Mouse (Mus musculus) ES-Bruce4 (cell line): ENCODE data around the gene Nanog. TPM values are rescaled to one million over a fixed set of nuclear protein-coding genes. Genes with fewer than 3 reads are reported as not detected.

Source experiments
- H3K27ac ChIP-seq: 2 replicates; pipeline ENCODE4 v1.5.1; 2012; ENCODE audit warnings: low read length, inconsistent platforms; ENCODE audit not compliant: insufficient read depth
- H3K27me3 ChIP-seq: 2 replicates; pipeline ENCODE4 v1.6.1; 2012; ENCODE audit warnings: mild to moderate bottlenecking, low read length, inconsistent platforms; ENCODE audit not compliant: control insufficient read depth, poor library complexity, insufficient read depth, severe bottlenecking
- H3K36me3 ChIP-seq: 2 replicates; pipeline ENCODE4 v1.6.1; 2012; ENCODE audit warnings: inconsistent platforms, mild to moderate bottlenecking, low read length, moderate library complexity; ENCODE audit not compliant: control insufficient read depth, poor library complexity, insufficient read depth, severe bottlenecking
- H3K4me1 ChIP-seq: one replicate; pipeline ENCODE4 v1.8.1; 2011; ENCODE audit warnings: low read length; ENCODE audit not compliant: control insufficient read depth, insufficient read depth
- H3K4me3 ChIP-seq: 2 replicates; pipeline ENCODE4 v1.5.1; 2011; ENCODE audit warnings: low read depth, mild to moderate bottlenecking, low read length
- H3K9ac ChIP-seq: 2 replicates; pipeline ENCODE4 v1.6.1; 2012; ENCODE audit warnings: low read depth, mild to moderate bottlenecking, inconsistent platforms; ENCODE audit not compliant: poor library complexity, severe bottlenecking
- H3K9me3 ChIP-seq: replicated peaks from 2 replicates; pipeline ENCODE4 v1.6.1; 2012; ENCODE audit warnings: mild to moderate bottlenecking, low read length, inconsistent platforms; ENCODE audit not compliant: control insufficient read depth, poor library complexity, insufficient read depth, severe bottlenecking
- CTCF ChIP-seq: IDR thresholded peaks from one replicate; pipeline ENCODE4 v1.8.1; 2011; ENCODE audit warnings: low read depth, low read length
- EP300 ChIP-seq: IDR thresholded peaks from 2 replicates; pipeline ENCODE4 v1.6.1; 2011; ENCODE audit warnings: low read depth, low read length; ENCODE audit not compliant: insufficient read depth
- POLR2A ChIP-seq: IDR thresholded peaks from one replicate; pipeline ENCODE4 v1.8.1; 2011; ENCODE audit warnings: low read length; ENCODE audit not compliant: insufficient read depth
- polyA plus RNA-seq: library from polyadenylated mRNA; stranded (reverse); fragments of >200 nt; gene quantifications from 2 replicates; pipeline ENCODE4 v1.2.4, GENCODE M21; 2011; ENCODE audit warnings: low read depth; ENCODE audit not compliant: missing spikeins, insufficient read depth, insufficient read length

Nanog gene
- polyA plus RNA-seq, 1 experiment, result 610 TPM

DNA sequence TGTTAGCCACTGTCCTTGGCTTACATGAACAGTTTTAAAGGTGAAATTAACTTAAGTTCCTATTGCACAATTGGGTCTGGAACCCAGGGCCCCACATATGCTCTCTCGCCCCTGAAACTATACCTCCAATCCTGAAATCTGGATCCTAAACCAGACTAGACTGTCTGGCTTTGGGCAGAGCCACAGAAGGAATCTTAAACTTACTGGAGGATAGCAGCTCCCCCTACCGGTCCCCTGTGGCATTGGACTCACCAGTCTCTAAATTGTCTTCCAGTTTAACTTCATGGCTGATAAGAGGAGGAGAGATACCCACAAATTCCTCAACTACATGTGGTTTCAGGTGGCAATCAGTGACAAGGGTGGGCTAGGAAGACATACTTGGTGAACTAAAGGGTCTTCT, 12.7 kb downstream of the Nanog start:
- Histone ChIP-seq H3K9me3 (no peaks in the 10 kb centered on the region), H3K9ac (no peak overlapping the region), H3K27me3 (no peaks in the 10 kb centered on the region), H3K4me3 (no peak overlapping the region), H3K27ac (no peak overlapping the region), H3K4me1 (no peaks in the 10 kb centered on the region), H3K36me3 (peaks cover 2% of the 10 kb centered on the region; the same call in 1 of the 2 replicates)
- TF ChIP-seq POLR2A (no peak), CTCF (peak; percentile 66)

GRCm38 (mm10) chr6:122739952-122740351, 32.7 kb downstream of the Nanog start:
- peak overlapping the region; percentile 96 for H3K4me3 ChIP-seq

DNA sequence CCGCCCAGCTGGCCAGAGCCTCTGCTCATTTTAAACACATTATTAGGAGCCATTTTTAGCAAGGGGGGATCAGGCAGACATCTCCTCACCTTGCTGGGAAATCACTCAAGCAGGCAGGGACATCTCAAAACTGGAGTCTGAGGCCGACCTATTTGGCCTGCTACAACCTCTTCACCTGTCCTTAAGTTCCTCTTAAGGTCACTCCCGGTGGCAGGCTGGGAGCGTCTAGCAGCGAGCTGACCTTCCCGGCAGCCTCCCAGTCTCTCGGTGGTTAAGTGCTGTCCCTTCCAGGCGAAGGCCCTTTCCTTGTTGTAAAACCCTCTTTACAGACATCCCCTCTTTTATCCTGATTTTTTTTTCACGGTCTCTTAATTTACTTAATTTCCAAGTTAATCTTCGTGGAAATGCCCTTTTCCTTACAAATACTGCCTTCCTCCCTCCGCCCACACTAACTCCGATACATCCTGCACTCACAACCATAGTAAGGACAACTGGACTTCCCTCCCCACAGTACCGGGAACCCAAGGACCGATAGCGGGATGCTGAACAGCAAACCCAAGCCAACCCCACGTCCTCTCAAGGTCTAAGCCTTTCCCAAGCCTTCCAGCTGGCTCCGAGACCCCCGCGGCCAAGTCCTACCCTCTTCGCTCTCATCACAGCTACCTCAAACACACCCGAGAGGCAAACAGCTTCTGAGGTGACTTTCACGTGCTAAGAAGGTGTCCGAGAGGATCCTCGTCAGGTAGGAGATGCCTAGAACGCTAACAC, 34.4 kb downstream of the Nanog start:
- no peaks in the 10 kb centered on the region for H3K4me1 ChIP-seq
- no peak for TF ChIP-seq POLR2A
- no peak for TF ChIP-seq CTCF
- TF ChIP-seq EP300, result no peak
- peaks cover 42% of the 10 kb centered on the region for H3K36me3 ChIP-seq
- no peaks in the 10 kb centered on the region for H3K9me3 ChIP-seq
- H3K27ac ChIP-seq, result peak overlapping the region; percentile 71
- peak overlapping the region; percentile 83 for H3K9ac ChIP-seq
- H3K27me3 ChIP-seq, result no peaks in the 10 kb centered on the region
- H3K4me3 ChIP-seq, result peak overlapping the region; percentile 99

More at GRCm38 (mm10) chr6:122739952-122740351, 32.7 kb downstream of the Nanog start:
- Histone ChIP-seq H3K27me3 (no peaks in the 10 kb centered on the region), H3K9me3 (no peaks in the 10 kb centered on the region), H3K4me1 (no peaks in the 10 kb centered on the region), H3K27ac (peak overlapping the region; percentile 68), H3K36me3 (peaks cover 57% of the 10 kb centered on the region), H3K9ac (peak overlapping the region; percentile 83)
- TF ChIP-seq CTCF, result peak; percentile 81
- no peak for TF ChIP-seq POLR2A
- TF ChIP-seq EP300, result 0 out of 2 replicates have a peak, but pooled peaks have one; percentile 37

- H3K36me3 ChIP-seq, result peaks cover 35% of the 10 kb centered on the region
- peak; percentile 99 for TF ChIP-seq POLR2A
- TF ChIP-seq CTCF, result no peak
- TF ChIP-seq EP300, result peak; percentile 83
- H3K4me1 ChIP-seq, result no peaks in the 10 kb centered on the region
- peak overlapping the region; percentile 99 for H3K4me3 ChIP-seq
- H3K27me3 ChIP-seq, result no peaks in the 10 kb centered on the region
- peak overlapping the region; percentile 83 for H3K9ac ChIP-seq
- H3K9me3 ChIP-seq, result no peaks in the 10 kb centered on the region
- H3K27ac ChIP-seq, result peak overlapping the region; percentile 71
Measured at GRCm38 (mm10) chr6:122742228-122742899, 35.1 kb downstream of the Nanog start.

GRCm38 (mm10) chr6:122743353-122743752, 36.1 kb downstream of the Nanog start:
- Histone ChIP-seq H3K9me3 (no peaks in the 10 kb centered on the region), H3K36me3 (peaks cover 26% of the 10 kb centered on the region), H3K4me3 (peak overlapping the region; percentile 38), H3K27ac (peak overlapping the region; percentile 56), H3K27me3 (no peaks in the 10 kb centered on the region), H3K9ac (peak overlapping the region; percentile 10), H3K4me1 (no peaks in the 10 kb centered on the region)
- TF ChIP-seq POLR2A (peak; percentile 37), CTCF (peak; percentile 49), EP300 (peak; percentile 92)
